Mouse (Mus musculus): ENCODE data around the gene Angel1.

- TF ChIP-seq CTCF (conservative IDR thresholded peaks at IDR 0.05; ENCODE audit: insufficient read depth, insufficient read length, low read depth, low read length), result no peak
- TF ChIP-seq POLR2A (IDR thresholded peaks at IDR 0.05; ENCODE audit: low read depth, low read length), result no peak
Measured at GRCm38 (mm10) chr12:86682178-86682577, 44.1 kb downstream of the Angel1 start.
